Mouse (Mus musculus): ENCODE measurements around the gene Smco2.

The Smco2 gene

DNA sequence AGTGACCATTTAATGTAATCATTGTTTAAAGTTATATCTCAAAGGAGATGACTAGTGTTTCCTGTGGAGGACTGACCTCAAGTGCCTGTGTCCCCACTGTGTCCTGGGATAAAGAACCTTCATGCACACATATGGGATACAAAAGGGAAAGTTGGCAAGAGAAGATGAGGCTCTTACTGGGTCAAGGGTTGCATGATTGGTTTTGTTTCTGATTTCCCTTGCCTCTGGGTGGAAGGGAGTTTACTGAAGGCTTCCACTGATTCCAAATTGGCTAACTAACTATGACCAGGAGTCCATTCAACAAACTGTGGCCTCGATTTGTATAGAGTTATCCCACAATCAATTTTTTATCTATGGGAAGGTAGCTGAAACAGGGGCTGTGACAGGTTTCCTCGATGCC is 53.7 kb downstream of the Smco2 start:
- no peak for DNase-seq

DNA sequence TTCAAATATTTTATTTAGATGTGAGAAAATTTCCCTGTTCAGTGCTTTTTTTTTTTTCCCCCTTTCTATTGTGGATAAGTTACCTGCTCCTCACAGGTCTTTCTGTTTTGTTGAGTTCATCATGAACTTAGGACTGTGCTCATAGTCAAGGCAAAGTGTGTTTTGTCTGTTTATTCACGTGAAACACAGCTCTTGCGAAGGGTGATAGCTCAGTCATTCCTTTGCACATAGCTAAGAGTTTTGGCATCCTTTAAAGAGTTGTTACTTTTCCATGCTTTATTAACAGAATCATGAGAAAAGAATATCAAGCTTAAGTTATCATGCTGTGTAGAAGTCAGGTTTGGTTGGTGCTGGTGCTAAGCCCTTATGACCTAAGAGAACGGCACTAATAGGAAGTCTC is 54.8 kb downstream of the Smco2 start:
- no peak for DNase-seq

DNA sequence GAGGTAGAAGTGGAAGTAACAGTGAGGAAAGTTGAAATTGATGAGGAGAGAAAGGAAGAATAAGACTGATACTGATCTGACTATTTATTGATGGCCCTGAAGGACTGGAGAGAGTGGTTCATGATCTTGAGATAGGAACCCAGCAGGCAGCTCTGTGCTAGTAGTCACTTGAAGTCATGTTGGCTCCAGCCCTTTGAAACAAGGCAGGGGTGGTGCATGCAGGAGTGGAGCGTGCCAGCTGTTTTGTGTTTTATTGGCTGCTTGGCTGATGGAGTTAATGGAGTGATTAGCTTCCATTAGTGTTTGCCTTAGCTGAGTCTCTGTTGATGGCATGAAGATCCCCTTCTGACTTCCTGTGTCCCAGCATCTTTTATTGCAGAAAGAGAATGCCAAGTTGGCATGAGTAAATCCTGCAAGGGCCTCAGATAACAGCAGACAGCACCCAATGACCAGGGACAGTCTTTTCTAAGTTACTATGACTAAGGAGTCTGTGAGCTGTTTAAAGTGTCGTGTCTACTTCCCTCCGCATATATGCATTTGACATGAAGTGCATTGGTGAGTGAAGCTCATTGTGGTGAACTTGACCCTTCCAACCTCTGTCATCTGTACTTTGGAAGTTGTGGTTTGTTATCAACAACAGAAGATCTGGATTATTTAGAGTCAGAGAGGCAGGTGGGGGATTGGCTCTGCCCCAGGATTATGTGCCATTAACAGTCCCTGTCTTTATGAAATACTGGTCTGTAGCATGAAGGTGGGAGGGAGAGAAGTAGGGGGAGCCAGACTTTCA is 56.3 kb downstream of the Smco2 start:
- no peak for DNase-seq

GRCm38 (mm10) chr6:146907061-146907794 is 57.3 kb downstream of the Smco2 start:
- no peak for DNase-seq

- DNase-seq = no peak
These were observed 57.9 kb downstream of the Smco2 start for GRCm38 (mm10) chr6:146907795-146908190.

DNA sequence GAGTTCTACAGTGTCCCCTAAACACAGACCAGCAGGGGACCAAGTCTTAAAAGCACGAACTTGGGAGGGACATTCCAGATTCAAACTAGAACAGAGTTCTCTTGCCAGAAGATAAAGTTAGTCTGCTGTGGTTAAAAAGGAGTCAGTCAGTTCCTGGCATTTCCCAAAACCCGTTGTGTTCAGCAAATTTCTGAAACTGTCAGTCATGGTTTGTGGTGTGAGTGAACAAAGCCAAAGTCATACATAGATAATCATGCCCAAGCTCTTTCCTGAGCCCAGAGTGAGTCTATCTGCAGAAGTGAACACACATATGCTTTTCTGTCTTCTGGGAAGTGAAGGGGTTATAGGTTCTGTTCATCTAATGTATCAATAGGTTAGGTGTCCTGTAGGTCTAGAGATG is 58.9 kb downstream of the Smco2 start:
- no peak for DNase-seq

DNA sequence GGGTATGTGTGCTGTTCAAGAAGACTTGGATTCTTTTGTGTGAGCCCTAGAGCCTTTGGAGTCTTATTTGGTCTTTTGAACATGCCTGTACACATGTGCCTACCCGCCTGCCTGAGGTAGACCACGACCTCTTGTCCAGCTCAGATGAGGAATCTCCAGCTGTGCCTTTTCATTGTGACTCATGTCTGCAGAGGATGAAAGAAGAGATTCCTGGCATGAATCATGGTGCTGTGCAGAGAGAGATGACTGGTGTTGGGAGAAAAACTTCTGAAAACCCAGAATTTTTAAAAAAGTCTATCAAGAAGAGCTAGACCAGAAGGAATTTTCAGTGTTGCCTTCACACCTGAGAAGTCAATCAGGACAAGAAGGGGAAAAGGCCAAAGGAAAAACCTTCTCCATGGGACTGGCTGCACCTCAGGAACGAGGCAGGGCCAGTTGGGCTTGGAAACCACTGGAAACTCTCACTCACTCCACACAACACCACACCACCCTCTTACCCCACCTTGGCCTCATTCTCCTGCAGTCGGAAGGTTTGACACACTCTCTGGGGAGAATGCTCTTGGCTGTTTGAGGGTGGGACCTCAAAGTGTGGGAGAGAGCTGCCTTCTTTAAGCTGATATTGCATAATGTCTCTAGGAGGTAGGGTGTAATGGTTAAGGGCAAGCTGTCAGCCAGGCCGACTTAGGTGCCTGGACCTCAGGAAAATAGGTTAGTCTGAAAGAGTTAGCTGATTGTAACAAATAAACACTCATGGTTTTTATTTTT is 60.0 kb downstream of the Smco2 start:
- DNase-seq = no peak

DNA sequence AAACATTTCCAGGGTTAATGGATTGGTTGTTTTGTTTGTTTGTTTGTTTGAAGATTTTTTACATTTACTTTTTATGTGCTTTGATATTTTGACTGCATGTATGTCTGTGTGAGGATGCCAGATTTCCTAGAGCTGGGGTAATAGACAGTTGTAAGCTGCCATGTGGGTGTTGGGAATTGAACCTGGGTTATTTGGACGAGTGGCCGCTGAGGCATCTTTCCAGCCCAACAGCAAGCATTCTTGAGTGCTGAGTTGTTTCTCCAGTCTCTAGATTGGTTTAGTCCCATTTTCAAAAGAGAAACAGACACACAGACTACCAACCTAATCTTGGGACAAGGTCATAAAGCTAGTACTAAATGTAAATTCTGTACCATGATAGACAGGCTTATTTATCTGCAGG is 60.9 kb downstream of the Smco2 start:
- no peak for DNase-seq

- peak; percentile 55 for DNase-seq
These were observed 63.1 kb downstream of the Smco2 start for GRCm38 (mm10) chr6:146912835-146913488.

- DNase-seq = no peak
These were observed 63.7 kb downstream of the Smco2 start for GRCm38 (mm10) chr6:146913489-146914198.

- no peak for DNase-seq
These were observed 65.9 kb downstream of the Smco2 start for GRCm38 (mm10) chr6:146915808-146916207.

- DNase-seq = no peak
These were observed 67.5 kb downstream of the Smco2 start for GRCm38 (mm10) chr6:146917396-146917795.

- DNase-seq = no peak
These were observed 68.4 kb downstream of the Smco2 start for GRCm38 (mm10) chr6:146918341-146918740.
